Mouse (Mus musculus): ENCODE data around the gene Cyp26b1. TPM values are rescaled to one million over a fixed set of nuclear protein-coding genes. Genes with fewer than 3 reads are reported as not detected.

Gene Cyp26b1
- total RNA-seq, 1 experiment from 2014 or later: not detected

- no peak for ATAC-seq (ENCODE audit: extremely low read depth, insufficient number of reproducible peaks, low FRiP score, poor library complexity, severe bottlenecking)
Measured at GRCm38 (mm10) chr6:84588895-84589652, 4.6 kb downstream of the Cyp26b1 start.

DNA sequence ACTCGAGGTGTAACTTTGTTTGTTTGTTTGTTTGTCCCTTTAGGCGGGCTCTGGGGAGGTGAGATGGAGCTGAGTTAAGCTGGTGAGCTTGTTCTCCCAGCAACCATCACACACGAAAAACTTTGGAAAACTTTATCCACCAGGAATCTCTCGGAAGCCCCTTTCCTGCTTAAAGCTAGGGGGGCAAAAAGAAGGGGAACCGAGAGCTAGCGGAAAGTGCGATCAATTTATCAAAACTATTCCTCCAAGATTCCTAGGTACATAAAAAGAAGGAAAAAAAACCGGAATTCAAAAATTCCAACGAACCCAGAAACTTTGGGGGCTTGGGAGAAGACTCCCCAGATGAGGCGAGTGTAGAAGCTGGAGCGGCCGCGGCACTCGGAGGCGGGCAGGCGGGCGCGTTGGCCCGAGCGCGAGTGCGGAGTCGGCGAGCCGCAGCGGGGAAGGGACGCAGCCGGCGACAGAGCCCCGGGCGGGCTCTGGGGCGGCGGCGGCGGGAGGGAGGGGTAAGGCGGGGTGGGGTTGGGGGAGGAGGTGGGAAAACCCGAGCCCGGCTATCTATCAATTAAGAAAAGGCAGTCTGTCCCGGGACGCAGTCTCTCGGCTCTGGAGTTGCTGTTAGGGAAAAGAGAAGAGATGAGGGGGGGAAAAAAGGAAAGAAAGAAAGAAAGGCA lies 5.3 kb downstream of the Cyp26b1 start:
- no peak for ATAC-seq (ENCODE audit: extremely low read depth, insufficient number of reproducible peaks, low FRiP score, poor library complexity, severe bottlenecking)

DNA sequence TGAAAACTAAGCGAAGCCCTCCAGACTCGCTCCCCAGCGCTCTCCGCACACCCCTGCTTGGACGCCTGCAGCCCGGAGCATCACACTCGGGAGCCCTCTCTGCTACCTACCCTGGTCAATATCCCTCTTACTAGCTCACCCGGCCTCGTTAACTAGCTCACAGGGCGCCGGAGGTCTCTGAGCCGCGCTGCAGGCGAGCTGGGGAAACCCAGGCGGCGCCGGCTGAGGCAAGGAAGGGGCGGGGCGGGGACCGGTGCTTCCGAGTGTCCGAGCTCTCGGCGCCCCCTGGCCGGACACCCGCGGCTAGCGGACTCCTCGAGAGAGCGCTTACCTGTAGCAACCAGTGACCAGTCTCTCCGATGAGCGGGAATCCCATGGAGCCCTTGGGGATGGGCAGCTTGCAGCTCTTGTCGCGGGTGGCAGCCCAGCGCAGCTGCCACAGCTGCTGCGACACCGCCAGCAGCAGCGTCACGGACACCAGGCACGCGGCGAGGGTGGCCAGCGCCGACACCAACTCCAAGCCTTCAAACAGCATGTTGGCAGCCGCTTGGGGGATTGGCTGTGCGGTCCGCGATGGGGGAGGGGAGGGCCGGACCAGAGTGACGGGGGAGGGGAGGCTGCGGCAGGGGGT lies 6.1 kb downstream of the Cyp26b1 start:
- ATAC-seq (ENCODE audit: extremely low read depth, insufficient number of reproducible peaks, low FRiP score, poor library complexity, severe bottlenecking): no peak

DNA sequence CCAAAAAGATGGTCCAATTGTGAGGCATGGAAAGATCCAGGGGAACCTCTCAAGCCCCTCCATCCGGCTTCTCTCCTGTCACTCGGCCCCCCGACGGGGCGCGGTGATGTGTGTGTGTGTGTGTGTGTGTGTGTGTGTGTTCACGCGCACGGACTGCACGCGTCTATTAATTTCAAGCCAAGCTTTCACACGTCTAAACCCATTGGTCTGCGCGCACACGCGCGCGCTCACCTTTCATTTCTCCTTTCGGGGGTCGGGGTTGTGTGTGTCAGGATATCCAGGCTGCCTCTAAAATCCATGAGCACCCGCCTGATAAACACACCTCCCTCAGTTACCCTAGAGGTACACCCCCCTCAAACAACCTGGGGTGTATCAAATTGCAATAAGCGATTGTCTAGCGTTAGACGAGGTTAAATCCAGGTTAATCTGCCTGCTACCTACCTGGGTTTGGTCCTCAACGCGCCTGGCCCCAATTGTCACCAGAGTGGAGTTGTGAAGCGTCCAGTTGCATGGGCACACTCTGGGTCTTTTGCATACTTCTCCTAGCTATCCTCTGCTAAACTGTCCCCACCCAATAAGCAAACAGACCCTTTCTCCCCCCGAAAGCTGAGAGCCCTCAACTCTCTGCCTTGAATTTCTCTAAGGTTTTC lies 7.0 kb downstream of the Cyp26b1 start:
- no peak for ATAC-seq (ENCODE audit: extremely low read depth, insufficient number of reproducible peaks, low FRiP score, poor library complexity, severe bottlenecking)

- no peak for ATAC-seq (ENCODE audit: extremely low read depth, insufficient number of reproducible peaks, low FRiP score, poor library complexity, severe bottlenecking)
Measured at GRCm38 (mm10) chr6:84585686-84586300, 7.9 kb downstream of the Cyp26b1 start.

- no peak for ATAC-seq (ENCODE audit: extremely low read depth, insufficient number of reproducible peaks, low FRiP score, poor library complexity, severe bottlenecking)
Measured at GRCm38 (mm10) chr6:84584783-84585685, 8.7 kb downstream of the Cyp26b1 start.

- ATAC-seq (ENCODE audit: extremely low read depth, insufficient number of reproducible peaks, low FRiP score, poor library complexity, severe bottlenecking): no peak
Measured at GRCm38 (mm10) chr6:84583841-84584782, 9.6 kb downstream of the Cyp26b1 start.

- ATAC-seq (ENCODE audit: extremely low read depth, insufficient number of reproducible peaks, low FRiP score, poor library complexity, severe bottlenecking): no peak
Measured at GRCm38 (mm10) chr6:84583371-84583770, 10.3 kb downstream of the Cyp26b1 start.

DNA sequence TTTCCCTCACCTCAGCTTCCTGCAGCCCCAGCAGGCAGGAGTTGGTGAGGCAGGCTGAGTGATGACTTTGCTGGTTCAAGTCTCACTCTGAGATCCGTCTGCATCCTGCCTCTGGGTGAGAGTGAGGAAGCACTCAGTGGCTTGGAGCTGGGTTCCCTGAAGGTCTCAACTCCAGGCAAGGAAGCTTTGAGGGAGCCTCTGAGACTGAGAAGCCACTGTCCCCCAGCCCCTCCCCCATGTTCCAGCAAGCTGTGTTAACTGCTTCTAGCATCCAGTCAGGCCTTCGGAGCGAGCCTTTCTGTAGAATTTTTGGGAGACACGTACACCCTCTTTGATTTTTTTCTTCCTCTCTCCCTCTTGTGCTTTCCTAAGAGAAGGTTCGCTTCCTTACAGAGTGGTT lies 10.9 kb downstream of the Cyp26b1 start:
- no peak for ATAC-seq (ENCODE audit: extremely low read depth, insufficient number of reproducible peaks, low FRiP score, poor library complexity, severe bottlenecking)

- no peak for ATAC-seq (ENCODE audit: extremely low read depth, insufficient number of reproducible peaks, low FRiP score, poor library complexity, severe bottlenecking)
Measured at GRCm38 (mm10) chr6:84581833-84582445, 11.8 kb downstream of the Cyp26b1 start.

- no peak for ATAC-seq (ENCODE audit: extremely low read depth, insufficient number of reproducible peaks, low FRiP score, poor library complexity, severe bottlenecking)
Measured at GRCm38 (mm10) chr6:84580979-84581832, 12.5 kb downstream of the Cyp26b1 start.

- ATAC-seq (ENCODE audit: extremely low read depth, insufficient number of reproducible peaks, low FRiP score, poor library complexity, severe bottlenecking): no peak
Measured at GRCm38 (mm10) chr6:84579508-84579907, 14.2 kb downstream of the Cyp26b1 start.

DNA sequence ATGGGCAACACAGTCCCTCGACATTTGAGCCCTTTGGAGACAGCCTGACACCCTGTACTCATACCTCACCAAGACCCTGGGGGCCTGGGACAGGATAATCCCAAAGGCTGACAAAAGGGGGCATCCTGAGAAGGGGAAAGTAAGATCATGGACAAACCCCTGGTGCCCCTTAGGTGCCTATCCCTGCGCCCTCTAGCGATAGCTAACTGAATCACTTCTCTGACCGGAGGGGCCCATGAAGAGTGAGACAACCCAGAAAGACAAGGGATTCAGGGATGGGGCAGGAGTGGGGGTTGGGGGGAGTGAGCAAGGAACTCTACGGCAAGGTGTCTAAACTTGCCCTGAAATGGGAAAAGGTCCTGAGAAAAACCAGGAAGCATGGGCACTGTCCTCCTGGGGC lies 14.8 kb downstream of the Cyp26b1 start:
- ATAC-seq (ENCODE audit: extremely low read depth, insufficient number of reproducible peaks, low FRiP score, poor library complexity, severe bottlenecking): no peak

- no peak for ATAC-seq (ENCODE audit: extremely low read depth, insufficient number of reproducible peaks, low FRiP score, poor library complexity, severe bottlenecking)
Measured at GRCm38 (mm10) chr6:84577898-84578297, 15.8 kb downstream of the Cyp26b1 start.

GRCm38 (mm10) chr6:84573905-84574660 lies 19.6 kb downstream of the Cyp26b1 start:
- ATAC-seq (ENCODE audit: extremely low read depth, insufficient number of reproducible peaks, low FRiP score, poor library complexity, severe bottlenecking): no peak

Data from neutrophil, adult 5-6 weeks (primary cell).